Mouse (Mus musculus) MEL (cell line): ENCODE measurements at regions not wholly inside any gene's neighbourhood (a gene's known extent, or its start where the extent isn't known, plus 50 kb on each side); places are given as distances from the start of the nearest gene placed in this dataset.

Experiments used
- DNase-seq: peaks from one replicate; pipeline ENCODE4 v3.0.0; 2011; ENCODE audit warnings: low read depth, low spot score
- H3K27ac ChIP-seq: 2 replicates; pipeline ENCODE4 v1.5.1; 2012; ENCODE audit warnings: low read depth, mild to moderate bottlenecking, control low read depth, low read length, moderate library complexity; ENCODE audit not compliant: control insufficient read depth
- H3K27me3 ChIP-seq, 2 experiments: fragments of 150-350 bp in 1 of 2; sonication (generic) in 1 of 2; 2 replicates each; pipeline ENCODE4 v1.6.1; 2012; ENCODE audit warnings: low read length in 2 of 2, mild to moderate bottlenecking in 2 of 2, improper control_type of control experiment in 1 of 2, moderate library complexity in 1 of 2; ENCODE audit not compliant: insufficient read depth in 2 of 2, control insufficient read depth in 1 of 2
- H3K36me3 ChIP-seq, 2 experiments: 2 replicates each; pipeline ENCODE4 v1.6.1; 2012 to 2014; ENCODE audit warnings: low read length in 2 of 2, improper control_type of control experiment in 1 of 2, inconsistent platforms in 1 of 2, mild to moderate bottlenecking in 1 of 2; ENCODE audit not compliant: insufficient read depth in 2 of 2, control insufficient read depth in 1 of 2
- H3K4me1 ChIP-seq, 2 experiments: fragments of 150-350 bp in 1 of 2; sonication (generic) in 1 of 2; 2 replicates each; pipeline ENCODE4 v1.6.1; 2012; ENCODE audit warnings: low read length in 2 of 2, improper control_type of control experiment in 1 of 2, mild to moderate bottlenecking in 1 of 2; ENCODE audit not compliant: insufficient read depth in 2 of 2, control insufficient read depth in 1 of 2
- H3K4me3 ChIP-seq, 2 experiments: fragments of 150-350 bp in 1 of 2; sonication (generic) in 1 of 2; 2 replicates each; pipeline ENCODE4 v1.5.1; 2012; ENCODE audit warnings: low read depth in 2 of 2, low read length in 2 of 2, mild to moderate bottlenecking in 2 of 2, moderate library complexity in 2 of 2, control low read depth in 1 of 2, improper control_type of control experiment in 1 of 2; ENCODE audit not compliant: control insufficient read depth in 1 of 2, insufficient read depth in 1 of 2
- H3K79me2 ChIP-seq: 2 replicates; pipeline ENCODE4 v1.6.1; 2012; ENCODE audit warnings: mild to moderate bottlenecking, low read length, moderate library complexity; ENCODE audit not compliant: control insufficient read depth, poor library complexity, insufficient read depth
- H3K9ac ChIP-seq: 2 replicates; pipeline ENCODE4 v1.6.1; 2012; ENCODE audit warnings: low read depth, mild to moderate bottlenecking, control low read depth, low read length, moderate library complexity; ENCODE audit not compliant: control insufficient read depth, poor library complexity, severe bottlenecking
- H3K9me3 ChIP-seq: fragments of 150-350 bp; sonication (generic); replicated peaks from 2 replicates; pipeline ENCODE4 v1.6.1; 2012; ENCODE audit warnings: mild to moderate bottlenecking, low read length, improper control_type of control experiment, moderate library complexity; ENCODE audit not compliant: insufficient read depth
- BHLHE40 ChIP-seq: IDR thresholded peaks from 2 replicates; pipeline ENCODE4 v1.6.1; 2012; ENCODE audit warnings: low read depth, mild to moderate bottlenecking, inconsistent platforms, low read length, improper control_type of control experiment, borderline replicate concordance
- CHD1 ChIP-seq: IDR thresholded peaks from 2 replicates; pipeline ENCODE4 v1.6.1; 2012; ENCODE audit warnings: low read depth, mild to moderate bottlenecking, inconsistent platforms, low read length, improper control_type of control experiment
- CHD2 ChIP-seq: IDR thresholded peaks from 2 replicates; pipeline ENCODE4 v1.6.1; 2011; ENCODE audit warnings: low read length, improper control_type of control experiment
- E2F4 ChIP-seq: IDR thresholded peaks from 2 replicates; pipeline ENCODE4 v1.6.1; 2011; ENCODE audit warnings: low read depth, low read length, improper control_type of control experiment, borderline replicate concordance
- ELF1 ChIP-seq: IDR thresholded peaks from 2 replicates; pipeline ENCODE4 v1.6.1; 2014; ENCODE audit warnings: low read depth, mild to moderate bottlenecking, inconsistent platforms, low read length, improper control_type of control experiment, moderate library complexity
- EP300 ChIP-seq, 2 experiments: IDR thresholded peaks; 2 replicates each; pipeline ENCODE4 v1.6.1; 2011; ENCODE audit warnings: improper control_type of control experiment in 2 of 2, low read length in 2 of 2, low read depth in 1 of 2, mild to moderate bottlenecking in 1 of 2
- ETS1 ChIP-seq: IDR thresholded peaks from 2 replicates; pipeline ENCODE4 v1.6.1; 2012; ENCODE audit warnings: low read depth, mild to moderate bottlenecking, inconsistent platforms, low read length, improper control_type of control experiment, moderate library complexity
- GABPA ChIP-seq: IDR thresholded peaks from 2 replicates; pipeline ENCODE4 v1.6.1; 2012; ENCODE audit warnings: low read depth, mild to moderate bottlenecking, inconsistent platforms, low read length, improper control_type of control experiment, moderate library complexity
- GATA1 ChIP-seq: IDR thresholded peaks from 2 replicates; pipeline ENCODE4 v1.6.1; 2011; ENCODE audit warnings: low read depth, low read length, improper control_type of control experiment
- HCFC1 ChIP-seq: IDR thresholded peaks from 2 replicates; pipeline ENCODE4 v1.6.1; 2012; ENCODE audit warnings: low read depth, mild to moderate bottlenecking, inconsistent platforms, low read length, improper control_type of control experiment, moderate library complexity
- JUND ChIP-seq: IDR thresholded peaks from 2 replicates; pipeline ENCODE4 v1.6.1; 2011; ENCODE audit warnings: low read depth, mild to moderate bottlenecking, improper control_type of control experiment, low read length
- KAT2A ChIP-seq: conservative IDR thresholded peaks from 2 replicates; pipeline ENCODE4 v1.6.1; 2012; ENCODE audit warnings: low read depth, low read length, improper control_type of control experiment, inconsistent platforms
- MAFK ChIP-seq: IDR thresholded peaks from 2 replicates; pipeline ENCODE4 v1.6.1; 2011; ENCODE audit warnings: low read depth, mild to moderate bottlenecking, low read length, improper control_type of control experiment, borderline replicate concordance
- MAX ChIP-seq: IDR thresholded peaks from 2 replicates; pipeline ENCODE4 v1.6.1; 2011; ENCODE audit warnings: low read length, improper control_type of control experiment
- MAZ ChIP-seq: IDR thresholded peaks from 2 replicates; pipeline ENCODE4 v1.6.1; 2012; ENCODE audit warnings: low read depth, mild to moderate bottlenecking, inconsistent platforms, low read length, improper control_type of control experiment
- MEF2A ChIP-seq: IDR thresholded peaks from 2 replicates; pipeline ENCODE4 v1.6.1; 2014; ENCODE audit warnings: low read depth, mild to moderate bottlenecking, inconsistent platforms, low read length, improper control_type of control experiment; ENCODE audit not compliant: poor library complexity, insufficient replicate concordance, severe bottlenecking; ENCODE audit errors: extremely low read depth
- MXI1 ChIP-seq: IDR thresholded peaks from 2 replicates; pipeline ENCODE4 v1.6.1; 2011; ENCODE audit warnings: mild to moderate bottlenecking, low read depth, low read length, improper control_type of control experiment
- MYB ChIP-seq: IDR thresholded peaks from 2 replicates; pipeline ENCODE4 v1.6.1; 2011; ENCODE audit warnings: mild to moderate bottlenecking, low read depth, low read length, improper control_type of control experiment
- MYC ChIP-seq: IDR thresholded peaks from 2 replicates; pipeline ENCODE4 v1.6.1; 2011; ENCODE audit warnings: low read depth, mild to moderate bottlenecking, low read length, improper control_type of control experiment, moderate library complexity
- NELFE ChIP-seq: IDR thresholded peaks from 2 replicates; pipeline ENCODE4 v1.6.1; 2011; ENCODE audit warnings: low read depth, low read length, improper control_type of control experiment
- NRF1 ChIP-seq: IDR thresholded peaks from 2 replicates; pipeline ENCODE4 v1.6.1; 2014; ENCODE audit warnings: low read depth, mild to moderate bottlenecking, inconsistent platforms, low read length, improper control_type of control experiment, moderate library complexity; ENCODE audit not compliant: poor library complexity, insufficient read depth, severe bottlenecking
- POLR2A ChIP-seq, 2 experiments: IDR thresholded peaks; 2 replicates each; pipeline ENCODE4 v1.6.1; 2011 to 2012; ENCODE audit warnings: low read length in 2 of 2, mild to moderate bottlenecking in 2 of 2, control low read depth in 1 of 2, improper control_type of control experiment in 1 of 2, low read depth in 1 of 2, moderate library complexity in 1 of 2; ENCODE audit not compliant: control insufficient read depth in 1 of 2, insufficient read depth in 1 of 2, poor library complexity in 1 of 2
- POLR2AphosphoS2 ChIP-seq: IDR thresholded peaks from 2 replicates; pipeline ENCODE4 v1.6.1; 2011; ENCODE audit warnings: low read length, improper control_type of control experiment
- POLR2AphosphoS5 ChIP-seq: IDR thresholded peaks from 2 replicates; pipeline ENCODE4 v1.6.1; 2012; ENCODE audit warnings: low read depth, borderline replicate concordance, mild to moderate bottlenecking, inconsistent platforms, low read length, moderate library complexity, mixed read lengths
- RAD21 ChIP-seq: IDR thresholded peaks from 2 replicates; pipeline ENCODE4 v1.6.1; 2011; ENCODE audit warnings: mild to moderate bottlenecking, low read depth, low read length, improper control_type of control experiment
- RCOR1 ChIP-seq: IDR thresholded peaks from 2 replicates; pipeline ENCODE4 v1.6.1; 2012; ENCODE audit warnings: low read depth, mild to moderate bottlenecking, inconsistent platforms, low read length, improper control_type of control experiment
- SIN3A ChIP-seq: IDR thresholded peaks from 2 replicates; pipeline ENCODE4 v1.6.1; 2012; ENCODE audit warnings: low read length, improper control_type of control experiment, inconsistent platforms
- SMC3 ChIP-seq: IDR thresholded peaks from 2 replicates; pipeline ENCODE4 v1.6.1; 2011; ENCODE audit warnings: low read depth, low read length, improper control_type of control experiment
- TAL1 ChIP-seq: IDR thresholded peaks from 2 replicates; pipeline ENCODE4 v1.6.1; 2012; ENCODE audit warnings: mild to moderate bottlenecking, inconsistent platforms, low read length, moderate library complexity, mixed read lengths
- TBP ChIP-seq: IDR thresholded peaks from 2 replicates; pipeline ENCODE4 v1.8.0; 2011; ENCODE audit warnings: low read depth, low read length, improper control_type of control experiment
- TCF12 ChIP-seq: IDR thresholded peaks from 2 replicates; pipeline ENCODE4 v1.6.1; 2014; ENCODE audit warnings: low read depth, mild to moderate bottlenecking, inconsistent platforms, low read length, improper control_type of control experiment, moderate library complexity
- UBTF ChIP-seq: IDR thresholded peaks from 2 replicates; pipeline ENCODE4 v1.6.1; 2012; ENCODE audit warnings: low read depth, mild to moderate bottlenecking, inconsistent platforms, low read length, improper control_type of control experiment, moderate library complexity, borderline replicate concordance; ENCODE audit not compliant: insufficient read depth
- USF1 ChIP-seq: IDR thresholded peaks from 2 replicates; pipeline ENCODE4 v1.6.1; 2014; ENCODE audit warnings: low read depth, mild to moderate bottlenecking, inconsistent platforms, low read length, improper control_type of control experiment, moderate library complexity
- USF2 ChIP-seq, 2 experiments: IDR thresholded peaks; 2 replicates each; pipeline ENCODE4 v1.6.1; 2011 to 2012; ENCODE audit warnings: improper control_type of control experiment in 2 of 2, low read length in 2 of 2, borderline replicate concordance in 1 of 2, inconsistent platforms in 1 of 2, low read depth in 1 of 2, mild to moderate bottlenecking in 1 of 2; ENCODE audit not compliant: insufficient read depth in 1 of 2
- ZKSCAN1 ChIP-seq: IDR thresholded peaks from 2 replicates; pipeline ENCODE4 v1.6.1; 2012; ENCODE audit warnings: low read depth, mild to moderate bottlenecking, inconsistent platforms, low read length, improper control_type of control experiment, moderate library complexity
- ZMIZ1 ChIP-seq: IDR thresholded peaks from 2 replicates; pipeline ENCODE4 v1.6.1; 2012; ENCODE audit warnings: low read depth, mild to moderate bottlenecking, inconsistent platforms, low read length, improper control_type of control experiment, moderate library complexity
- ZNF384 ChIP-seq: IDR thresholded peaks from 2 replicates; pipeline ENCODE4 v1.6.1; 2012; ENCODE audit warnings: low read depth, mild to moderate bottlenecking, inconsistent platforms, low read length, improper control_type of control experiment

DNA sequence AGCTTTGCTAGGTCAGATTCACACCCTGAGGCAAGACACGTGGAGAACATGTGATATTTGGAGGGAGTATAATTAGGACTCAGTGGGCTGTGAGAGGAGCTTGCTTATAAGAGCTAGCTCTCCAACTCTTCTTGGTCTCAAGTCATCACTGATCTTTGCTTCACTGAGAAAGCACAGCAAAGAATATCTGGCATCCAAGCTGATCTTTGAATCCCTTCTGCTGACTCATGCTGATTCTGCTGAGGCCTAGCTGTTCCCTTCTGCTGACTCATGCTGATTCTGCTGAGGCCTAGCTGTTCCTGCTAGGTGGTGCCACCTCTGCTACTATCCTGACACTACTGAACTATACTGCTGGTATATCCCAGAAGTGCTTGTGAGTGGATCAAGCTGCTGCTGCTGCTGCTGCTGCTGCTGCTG lies 639.0 kb upstream of the Slc8a1 start:
- peaks cover 0 to 25% of the 10 kb centered on the region in 2 experiments; a peak in 2 of 4 replicates for H3K36me3 ChIP-seq
- peaks cover 2% of the 10 kb centered on the region; the same call in 1 of the 2 replicates for H3K79me2 ChIP-seq
- peaks cover 7 to 10% of the 10 kb centered on the region in 2 experiments for H3K4me1 ChIP-seq
- H3K9ac ChIP-seq: peak overlapping the region; percentile 30
- no peaks in the 10 kb centered on the region for H3K9me3 ChIP-seq
- H3K27ac ChIP-seq: peak overlapping the region; percentile 69
- no peaks in the 10 kb centered on the region for H3K27me3 ChIP-seq
- H3K4me3 ChIP-seq: peak overlapping the region; percentile 3 to 58; a peak in 3 of 4 replicates
- peak; percentile 94 for DNase-seq
- TF ChIP-seq E2F4 (no peak), MYC (peak; percentile 84), USF2 (IDR thresholded peaks at IDR 0.05; ENCODE audit: borderline replicate concordance in 1 of 2, insufficient read depth in 1 of 2, low read depth in 1 of 2, low read length in 2 of 2) (no peak), USF1 (0 out of 2 replicates have a peak, but pooled peaks have one; percentile 12), POLR2A (IDR thresholded peaks at IDR 0.05; ENCODE audit: control insufficient read depth in 1 of 2, insufficient read depth in 1 of 2, low read depth in 1 of 2, low read length in 2 of 2, poor library complexity in 1 of 2) (peak in 1 of 2 experiments; percentile 73; a peak in 1 of 4 replicates), POLR2AphosphoS5 (no peak), GABPA (peak; percentile 100), EP300 (IDR thresholded peaks at IDR 0.05; ENCODE audit: low read depth in 1 of 2, low read length in 2 of 2) (peak; percentile 78 to 93), RAD21 (no peak; the same call in 1 of the 2 replicates), JUND (0 out of 2 replicates have a peak, but pooled peaks have one; percentile 46), MAX (peak; percentile 86), KAT2A (0 out of 2 replicates have a peak, but pooled peaks have one; percentile 50), ZMIZ1 (no peak), SMC3 (no peak), RCOR1 (peak; percentile 52; the same call in 1 of the 2 replicates), MXI1 (no peak; the same call in 1 of the 2 replicates), TCF12 (peak; percentile 69), HCFC1 (peak; percentile 55), SIN3A (peak; percentile 87), POLR2AphosphoS2 (no peak), CHD2 (no peak), ETS1 (peak; percentile 89), MAZ (no peak), MEF2A (no peak), NRF1 (no peak), NELFE (peak; percentile 65), ZKSCAN1 (no peak), GATA1 (peak; percentile 26; the same call in 1 of the 2 replicates), UBTF (no peak), MAFK (peak; percentile 100), CHD1 (no peak), MYB (no peak), BHLHE40 (no peak), ZNF384 (no peak), TBP (peak; percentile 87), TAL1 (no peak), ELF1 (no peak)
